Mouse (Mus musculus) small intestine, adult 2 months (tissue): ENCODE results near the gene Tmem158.

ENCODE experiments used
- CTCF ChIP-seq: fragments of 200-500 bp; IDR thresholded peaks from 2 replicates; pipeline ENCODE4 v1.5.1; 2012; ENCODE audit warnings: low read depth, mild to moderate bottlenecking, control low read depth, inconsistent platforms, low read length, moderate library complexity, mixed read lengths; ENCODE audit not compliant: insufficient replicate concordance, insufficient read length; ENCODE audit errors: extremely low read depth
- POLR2A ChIP-seq: fragments of 200-500 bp; IDR thresholded peaks from 2 replicates; pipeline ENCODE4 v1.6.1; 2012; ENCODE audit warnings: low read depth, mild to moderate bottlenecking, control low read depth, inconsistent platforms, low read length, moderate library complexity

- TF ChIP-seq POLR2A (no peak), CTCF (no peak)
These were observed 43.4 kb upstream of the Tmem158 start for GRCm38 (mm10) chr9:123303952-123304351.
